Mouse (Mus musculus) embryonic facial prominence, embryonic 13.5 days (tissue): Measurements from ENCODE around the gene Trib3. TPM values are rescaled to one million over a fixed set of nuclear protein-coding genes. Genes with fewer than 3 reads are reported as not detected.
"Not testable (repeated sequence)": the region's sequence is repeated elsewhere in the genome, so short reads cannot be mapped to it uniquely, and the experiment has no call there.

Source experiments
- ATAC-seq: fragments of 200-750 bp; cut with Nextera tagmentation; 2 replicates; pipeline ENCODE4 v1.8.0; 2017; ENCODE audit warnings: low read depth; ENCODE audit not compliant: insufficient number of reproducible peaks, insufficient read depth, low FRiP score, low TSS enrichment
- H3K27ac ChIP-seq: fragments of 300-500 bp; sonication (generic); 2 replicates; pipeline ENCODE4 v1.5.1; 2015; ENCODE audit warnings: moderate library complexity, mild to moderate bottlenecking, inconsistent platforms
- H3K27me3 ChIP-seq: fragments of 300-500 bp; sonication (generic); 2 replicates; pipeline ENCODE4 v1.6.1; 2015; ENCODE audit warnings: mild to moderate bottlenecking, inconsistent platforms
- H3K36me3 ChIP-seq: fragments of 300-500 bp; sonication (generic); 2 replicates; pipeline ENCODE4 v1.6.1; 2015; ENCODE audit warnings: mild to moderate bottlenecking, inconsistent platforms
- H3K4me1 ChIP-seq: fragments of 300-500 bp; sonication (generic); 2 replicates; pipeline ENCODE4 v1.6.1; 2015; ENCODE audit warnings: inconsistent platforms
- H3K4me2 ChIP-seq: fragments of 300-500 bp; sonication (generic); 2 replicates; pipeline ENCODE4 v1.6.1; 2015; ENCODE audit warnings: moderate library complexity, mild to moderate bottlenecking, inconsistent platforms
- H3K4me3 ChIP-seq: fragments of 300-500 bp; sonication (generic); 2 replicates; pipeline ENCODE4 v1.5.1; 2015; ENCODE audit warnings: mild to moderate bottlenecking, inconsistent platforms
- H3K9ac ChIP-seq: fragments of 300-500 bp; sonication (generic); 2 replicates; pipeline ENCODE4 v1.6.1; 2015; ENCODE audit warnings: mild to moderate bottlenecking, inconsistent platforms
- H3K9me3 ChIP-seq: fragments of 300-500 bp; sonication (generic); 2 replicates; pipeline ENCODE4 v1.6.1; 2016; ENCODE audit warnings: inconsistent platforms
- WGBS: fragments of 180-500 bp; shearing (Covaris S2); methylation state at CpG from one replicate; pipeline ENCODE4 v1.1.7; 2015; ENCODE audit warnings: mixed read lengths; 5-methylcytosine and 5-hydroxymethylcytosine counted together
- polyA plus RNA-seq: library from polyadenylated mRNA; unstranded; fragments of >200 nt; fragmentation: Nextera tagmentation; extraction: Ambion mirVana; gene quantifications from 2 replicates; pipeline ENCODE4 v1.2.1, GENCODE M21; 2015

The Trib3 gene
- polyA plus RNA-seq, 1 experiment from 2014 or later = 2.9 TPM

GRCm38 (mm10) chr2:152302862-152303261 is 41.0 kb downstream of the Trib3 start:
- Histone ChIP-seq H3K36me3 (peaks cover 56% of the 10 kb centered on the region), H3K9me3 (no peaks in the 10 kb centered on the region), H3K4me3 (no peak overlapping the region), H3K9ac (no peak overlapping the region), H3K4me2 (no peak overlapping the region), H3K27ac (no peak overlapping the region), H3K27me3 (no peaks in the 10 kb centered on the region), H3K4me1 (no peaks in the 10 kb centered on the region)
- ATAC-seq = no peak
- 82% methylated on average over 2 of the region's 2 CpGs for WGBS

GRCm38 (mm10) chr2:152294541-152294940 is 49.3 kb downstream of the Trib3 start:
- Histone ChIP-seq H3K9ac (peak overlapping the region; percentile 92), H3K36me3 (0 out of 2 replicates have a peak, but pooled peaks cover 3% of the 10 kb centered on the region), H3K27ac (no peak overlapping the region), H3K4me1 (peaks cover 17% of the 10 kb centered on the region), H3K27me3 (no peaks in the 10 kb centered on the region), H3K4me3 (peak overlapping the region; percentile 89), H3K4me2 (peak overlapping the region; percentile 73), H3K9me3 (no peaks in the 10 kb centered on the region)
- ATAC-seq = no peak
- WGBS = 38% methylated on average over 5 of the region's 5 CpGs

GRCm38 (mm10) chr2:152293727-152294475 is 49.9 kb downstream of the Trib3 start, which contains the start of gene Tbc1d20:
TSS of gene Tbc1d20 (plus strand) at chr2:152293828.
- H3K27ac ChIP-seq = peak within 1 kb of the TSS; percentile 86
- no peaks in the 10 kb centered on the region for H3K27me3 ChIP-seq
- under 1% methylated on average over 65 of the region's 70 CpGs for WGBS
- 0 out of 2 replicates have a peak, but pooled peaks cover 3% of the 10 kb centered on the region for H3K36me3 ChIP-seq
- peak within 1 kb of the TSS; percentile 73 for H3K4me2 ChIP-seq
- peaks cover 17% of the 10 kb centered on the region for H3K4me1 ChIP-seq
- peak; percentile 95 for ATAC-seq
- no peaks in the 10 kb centered on the region for H3K9me3 ChIP-seq
- peak within 1 kb of the TSS; percentile 92 for H3K9ac ChIP-seq
- H3K4me3 ChIP-seq = peak within 1 kb of the TSS; percentile 89

- no peak overlapping the region for H3K27ac ChIP-seq
- 0 out of 2 replicates have a peak, but pooled peaks have one; percentile 44 for ATAC-seq
- H3K4me2 ChIP-seq = peak overlapping the region; percentile 73
- 0 out of 2 replicates have a peak, but pooled peaks cover 7% of the 10 kb centered on the region for H3K36me3 ChIP-seq
- peak overlapping the region; percentile 89 for H3K4me3 ChIP-seq
- H3K27me3 ChIP-seq = no peaks in the 10 kb centered on the region
- 1% methylated on average over 15 of the region's 15 CpGs for WGBS
- H3K9ac ChIP-seq = peak overlapping the region; percentile 92
- no peaks in the 10 kb centered on the region for H3K9me3 ChIP-seq
- H3K4me1 ChIP-seq = peaks cover 17% of the 10 kb centered on the region
Observed at GRCm38 (mm10) chr2:152293179-152293726, 50.6 kb downstream of the Trib3 start.

GRCm38 (mm10) chr2:152292475-152292874 is 51.4 kb downstream of the Trib3 start:
- Histone ChIP-seq H3K9me3 (no peaks in the 10 kb centered on the region), H3K36me3 (0 out of 2 replicates have a peak, but pooled peaks cover 11% of the 10 kb centered on the region), H3K4me2 (no peak overlapping the region), H3K4me3 (no peak overlapping the region), H3K27me3 (no peaks in the 10 kb centered on the region), H3K27ac (no peak overlapping the region), H3K4me1 (peaks cover 17% of the 10 kb centered on the region), H3K9ac (no peak overlapping the region)
- no peak for ATAC-seq
- WGBS = 55% methylated on average over 2 of the region's 2 CpGs

GRCm38 (mm10) chr2:152289623-152290022 is 54.2 kb downstream of the Trib3 start:
- not testable (repeated sequence) for H3K27me3 ChIP-seq, H3K4me1 ChIP-seq, H3K4me2 ChIP-seq, H3K4me3 ChIP-seq, H3K9ac ChIP-seq, H3K27ac ChIP-seq, ATAC-seq, H3K9me3 ChIP-seq
- H3K36me3 ChIP-seq = peaks cover 28% of the 10 kb centered on the region
- 88% methylated on average over 2 of the region's 2 CpGs for WGBS

GRCm38 (mm10) chr2:152288046-152288445 is 55.8 kb downstream of the Trib3 start:
- 79% methylated on average over 8 of the region's 8 CpGs for WGBS
- ATAC-seq = no peak
- peaks cover 43% of the 10 kb centered on the region for H3K36me3 ChIP-seq

GRCm38 (mm10) chr2:152287560-152287959 is 56.3 kb downstream of the Trib3 start:
- H3K36me3 ChIP-seq = peaks cover 48% of the 10 kb centered on the region

More at GRCm38 (mm10) chr2:152288046-152288445, 55.8 kb downstream of the Trib3 start:
- Histone ChIP-seq H3K27me3 (no peaks in the 10 kb centered on the region), H3K4me3 (no peak overlapping the region), H3K9ac (no peak overlapping the region), H3K9me3 (no peaks in the 10 kb centered on the region), H3K4me1 (no peaks in the 10 kb centered on the region), H3K4me2 (no peak overlapping the region), H3K27ac (no peak overlapping the region)

More at GRCm38 (mm10) chr2:152287560-152287959, 56.3 kb downstream of the Trib3 start:
- Histone ChIP-seq H3K9me3 (no peaks in the 10 kb centered on the region), H3K4me1 (no peaks in the 10 kb centered on the region), H3K27me3 (no peaks in the 10 kb centered on the region), H3K27ac (no peak overlapping the region), H3K4me2 (no peak overlapping the region), H3K9ac (no peak overlapping the region), H3K4me3 (no peak overlapping the region)
- 90% methylated on average over 5 of the region's 5 CpGs for WGBS
- no peak for ATAC-seq

Other genes with a start within 250 kb of the Trib3 start
- gene Srxn1, start 238.5 kb downstream of the Trib3 start, polyA plus RNA-seq = 9.7 and 10.6 TPM in 2 replicates
- gene Tcf15, start 200.5 kb downstream of the Trib3 start, polyA plus RNA-seq = 3.7 and 4.1 TPM in 2 replicates
- 102 and 108 TPM in 2 replicates for gene Csnk2a1, start 117.2 kb downstream of the Trib3 start, polyA plus RNA-seq
- 45.5 and 45.9 TPM in 2 replicates for gene Tbc1d20, start 50.2 kb downstream of the Trib3 start, polyA plus RNA-seq
- gene Rbck1, start 11.4 kb downstream of the Trib3 start, polyA plus RNA-seq = 83.9 and 95.9 TPM in 2 replicates
- 2.1 and 2.3 TPM in 2 replicates for gene Nrsn2, start 32.6 kb upstream of the Trib3 start, polyA plus RNA-seq
- gene Sox12, start 54.0 kb upstream of the Trib3 start, polyA plus RNA-seq = 13.1 and 13.2 TPM in 2 replicates
- gene Zcchc3, start 71.0 kb upstream of the Trib3 start, polyA plus RNA-seq = 44.1 and 47.8 TPM in 2 replicates
- gene 6820408C15Rik, start 71.6 kb upstream of the Trib3 start, polyA plus RNA-seq = 0.25 and 0.44 TPM in 2 replicates
- not detected in 2 replicates for gene Defb23, start 120.6 kb upstream of the Trib3 start, polyA plus RNA-seq
- not detected in 2 replicates for gene Defb20, start 133.0 kb upstream of the Trib3 start, polyA plus RNA-seq
- gene Defb22, start 146.1 kb upstream of the Trib3 start, polyA plus RNA-seq = not detected in 2 replicates
- gene Defb26, start 167.7 kb upstream of the Trib3 start, polyA plus RNA-seq = not detected in 2 replicates
- gene Defb28, start 174.2 kb upstream of the Trib3 start, polyA plus RNA-seq = not detected in 2 replicates
- gene Defb29, start 196.1 kb upstream of the Trib3 start, polyA plus RNA-seq = not detected in 2 replicates
- not detected in 2 replicates for gene Gm17416, start 225.3 kb upstream of the Trib3 start, polyA plus RNA-seq
- gene Defb21, start 228.7 kb upstream of the Trib3 start, polyA plus RNA-seq = not detected in 2 replicates
- not detected in 2 replicates for gene Defb19, start 236.3 kb upstream of the Trib3 start, polyA plus RNA-seq